Mouse (Mus musculus) monocyte, adult 5-6 weeks (primary cell): ENCODE measurements around the gene Sall1. TPM values are rescaled to one million over a fixed set of nuclear protein-coding genes. Genes with fewer than 3 reads are reported as not detected.

Source experiments
- ATAC-seq: fragments of 153-309, 156-312 bp; replicated peaks from 2 replicates; pipeline ENCODE4 v1.8.0; 2017; ENCODE audit warnings: mild to moderate bottlenecking; ENCODE audit not compliant: low TSS enrichment, insufficient number of reproducible peaks, severe bottlenecking, poor library complexity, low FRiP score
- total RNA-seq: library from RNA; stranded (forward); fragments of 200-1000, 200-491, 200-594 nt; gene quantifications from 3 replicates; pipeline ENCODE4 v1.2.3, GENCODE M21; 2017

The Sall1 gene
- total RNA-seq, 1 experiment from 2014 or later = not detected

GRCm38 (mm10) chr8:89040751-89041420 lies 3.1 kb downstream of the Sall1 start:
- no peak for ATAC-seq

GRCm38 (mm10) chr8:89039890-89040289 lies 4.1 kb downstream of the Sall1 start:
- ATAC-seq = no peak

- ATAC-seq = no peak
These were observed 5.0 kb downstream of the Sall1 start for GRCm38 (mm10) chr8:89038920-89039319.

GRCm38 (mm10) chr8:89037536-89038236 lies 6.3 kb downstream of the Sall1 start:
- ATAC-seq = no peak

GRCm38 (mm10) chr8:89032412-89032811 lies 11.6 kb downstream of the Sall1 start:
- ATAC-seq = no peak

GRCm38 (mm10) chr8:89028156-89028555 lies 15.8 kb downstream of the Sall1 start:
- ATAC-seq = no peak

- no peak for ATAC-seq
These were observed 17.8 kb downstream of the Sall1 start for GRCm38 (mm10) chr8:89026139-89026520.

- ATAC-seq = no peak
These were observed 18.5 kb downstream of the Sall1 start for GRCm38 (mm10) chr8:89025281-89026138.

GRCm38 (mm10) chr8:89024796-89025195 lies 19.2 kb downstream of the Sall1 start:
- ATAC-seq = no peak

GRCm38 (mm10) chr8:89021139-89021538 lies 22.8 kb downstream of the Sall1 start:
- ATAC-seq = no peak

GRCm38 (mm10) chr8:89017891-89018290 lies 26.1 kb downstream of the Sall1 start:
- no peak for ATAC-seq

GRCm38 (mm10) chr8:89016465-89017070 lies 27.4 kb downstream of the Sall1 start:
- ATAC-seq = no peak

GRCm38 (mm10) chr8:89015539-89015938 lies 28.4 kb downstream of the Sall1 start:
- no peak for ATAC-seq

- no peak for ATAC-seq
These were observed 31.0 kb downstream of the Sall1 start for GRCm38 (mm10) chr8:89012853-89013534.

- ATAC-seq = no peak
These were observed 31.8 kb downstream of the Sall1 start for GRCm38 (mm10) chr8:89012024-89012712.

- no peak for ATAC-seq
These were observed 35.2 kb downstream of the Sall1 start for GRCm38 (mm10) chr8:89008784-89009183.

GRCm38 (mm10) chr8:89007114-89007513 lies 36.8 kb downstream of the Sall1 start:
- no peak for ATAC-seq

- no peak for ATAC-seq
These were observed 37.5 kb downstream of the Sall1 start for GRCm38 (mm10) chr8:89006426-89006825.
